Mouse (Mus musculus) frontal cortex, postnatal 10 days (tissue): Measurements from ENCODE around the gene F3.
"Not testable (repeated sequence)": the region's sequence is repeated elsewhere in the genome, so short reads cannot be mapped to it uniquely, and the experiment has no call there.

ENCODE experiments used
- DNase-seq, 2 experiments: peaks; one replicate each; pipeline ENCODE4 v3.0.0; 2022; ENCODE audit warnings: low spot score in 2 of 2, mixed read lengths in 1 of 2

The F3 gene

GRCm38 (mm10) chr3:121738742-121739342, 15.5 kb downstream of the F3 start:
- DNase-seq, result no peak

GRCm38 (mm10) chr3:121739489-121740213, 16.3 kb downstream of the F3 start:
- DNase-seq, result no peak

- DNase-seq, result not testable (repeated sequence)
These were observed 18.0 kb downstream of the F3 start for GRCm38 (mm10) chr3:121741186-121741848.

DNA sequence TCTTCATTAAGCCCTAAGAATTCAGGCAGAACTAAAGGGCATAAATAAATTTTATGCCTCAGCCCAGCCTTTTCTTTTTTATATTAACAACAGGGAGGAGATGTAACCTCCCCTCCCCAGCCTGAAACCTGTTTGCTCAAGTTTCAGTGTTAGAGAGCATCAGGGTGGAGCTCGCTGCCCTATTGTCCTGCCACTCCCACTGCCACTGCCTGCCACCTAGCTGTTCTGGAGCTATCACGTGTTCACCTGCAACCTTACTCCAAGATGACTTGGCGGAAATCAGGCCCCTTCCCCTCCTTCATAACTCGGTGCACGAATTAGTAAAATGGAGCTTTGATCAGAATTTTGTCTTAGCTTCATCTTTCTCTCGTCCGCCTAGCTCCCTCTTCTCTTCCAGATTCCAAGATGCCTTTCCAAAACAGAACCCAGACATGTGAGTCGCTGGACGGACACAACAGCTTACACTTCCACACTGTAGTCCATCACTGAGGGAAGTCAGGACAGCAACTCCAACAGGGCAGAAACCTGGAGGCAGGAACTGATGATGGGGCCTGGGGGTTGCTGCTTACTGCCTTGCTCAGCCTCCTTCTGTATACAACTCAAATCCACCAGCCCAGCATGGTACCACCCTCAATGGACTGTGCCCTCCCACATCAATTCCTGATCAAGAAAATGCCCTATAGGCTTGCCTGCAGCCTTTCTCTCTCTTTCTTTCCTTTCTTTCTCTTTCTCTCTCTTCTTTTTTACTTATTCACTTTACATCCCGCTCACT, 31.2 kb downstream of the F3 start:
- DNase-seq, result not testable (repeated sequence)

- no peak for DNase-seq
These were observed 31.8 kb downstream of the F3 start for GRCm38 (mm10) chr3:121755152-121755551.

DNA sequence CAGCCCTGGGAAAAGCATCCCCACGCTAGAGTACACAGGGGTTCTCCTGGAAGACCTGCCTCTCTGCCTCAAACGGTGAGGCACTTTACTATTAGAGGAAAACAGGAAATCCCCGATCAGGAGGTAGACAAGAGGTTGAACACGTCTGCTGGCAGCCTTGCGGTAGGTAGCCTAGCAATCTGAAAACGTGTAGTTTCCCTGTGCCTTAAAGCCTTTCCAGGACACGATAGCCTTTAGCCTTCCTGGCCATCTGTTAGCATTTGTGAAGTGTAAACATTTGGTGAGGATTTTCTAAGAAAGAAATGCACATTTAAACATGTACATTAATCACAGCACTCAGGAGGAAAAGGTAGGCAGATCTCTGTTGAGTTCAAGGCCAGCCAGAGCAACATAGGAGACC, 35.0 kb downstream of the F3 start:
- no peak for DNase-seq

DNA sequence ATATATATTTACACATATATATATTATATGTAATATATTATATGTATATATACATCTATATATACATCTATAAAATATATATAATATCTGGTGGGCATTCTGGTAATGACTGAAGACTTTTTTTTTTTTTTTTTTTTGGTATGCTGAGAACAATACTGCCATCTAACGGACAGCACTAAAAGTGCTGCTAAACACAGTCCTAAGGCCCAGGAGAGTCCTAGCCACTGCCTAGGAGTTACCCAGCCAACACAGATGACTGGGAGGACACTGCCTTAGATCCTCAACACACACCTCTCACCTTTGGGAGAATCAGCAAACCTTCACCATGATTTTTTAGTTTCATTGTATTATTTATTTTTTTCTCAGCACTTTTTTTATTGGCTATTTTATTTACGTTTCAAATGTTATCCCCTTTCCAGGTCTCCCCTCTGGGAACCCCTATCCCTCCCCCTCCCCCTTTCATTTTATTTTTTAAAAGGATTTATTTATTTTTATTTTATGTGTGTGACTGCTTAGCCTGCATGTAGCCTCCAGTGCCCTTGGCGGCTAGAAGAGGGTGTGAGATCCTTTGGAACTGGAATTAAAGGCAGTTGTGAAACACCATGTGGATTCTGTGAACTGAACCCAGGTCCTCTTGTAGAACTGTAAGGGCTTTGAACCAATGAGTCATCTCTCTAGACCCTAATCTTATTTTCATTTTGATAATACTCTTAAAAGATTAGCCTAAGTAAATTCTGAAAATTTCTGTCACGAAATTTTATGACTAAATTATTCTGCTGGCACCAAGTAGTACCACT, 38.9 kb downstream of the F3 start:
- DNase-seq, result no peak

DNA sequence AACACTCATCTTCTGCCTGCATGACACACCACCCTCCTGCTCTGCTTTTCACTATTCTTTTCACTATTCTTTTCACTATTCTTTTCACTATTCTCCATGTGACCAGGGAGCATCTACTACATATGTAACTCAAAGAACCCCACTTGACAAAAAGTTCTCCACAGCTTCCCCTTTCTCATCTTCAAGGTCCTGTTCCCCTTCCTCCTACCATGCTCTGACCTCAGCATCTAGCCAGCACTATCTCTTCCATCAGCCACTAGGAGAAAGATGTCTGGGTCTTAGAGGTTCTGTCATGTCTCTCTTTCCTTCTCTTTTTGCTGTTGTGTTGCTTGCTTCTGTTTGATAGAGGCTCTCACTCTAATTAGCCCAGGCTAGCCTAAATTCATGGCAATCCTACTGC, 42.7 kb downstream of the F3 start:
- DNase-seq, result no peak

DNA sequence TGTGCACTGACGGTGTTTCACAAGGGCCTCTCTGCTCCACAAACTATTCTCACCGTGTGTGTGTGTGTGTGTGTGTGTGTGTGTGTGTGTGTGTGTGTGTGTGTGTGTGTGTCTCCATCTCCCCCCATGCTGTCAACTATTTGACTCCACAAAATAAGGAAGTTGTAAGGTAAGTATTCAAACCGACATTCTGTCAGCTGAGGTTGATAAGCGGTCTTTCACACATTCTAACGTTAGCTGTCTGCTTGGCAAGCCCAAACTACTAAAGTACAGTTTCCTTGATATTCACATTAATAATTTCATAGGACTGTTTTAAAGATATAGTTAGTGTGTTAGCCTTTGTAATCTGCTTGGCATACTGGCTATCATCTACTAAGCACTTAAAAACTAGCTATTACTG, 43.5 kb downstream of the F3 start:
- DNase-seq, result no peak

GRCm38 (mm10) chr3:121768770-121769169, 45.4 kb downstream of the F3 start:
- no peak for DNase-seq

GRCm38 (mm10) chr3:121773336-121773735, 50.0 kb downstream of the F3 start:
- not testable (repeated sequence) for DNase-seq

- peak; percentile 64 to 72 for DNase-seq
These were observed 54.6 kb downstream of the F3 start for GRCm38 (mm10) chr3:121777943-121778342.

DNA sequence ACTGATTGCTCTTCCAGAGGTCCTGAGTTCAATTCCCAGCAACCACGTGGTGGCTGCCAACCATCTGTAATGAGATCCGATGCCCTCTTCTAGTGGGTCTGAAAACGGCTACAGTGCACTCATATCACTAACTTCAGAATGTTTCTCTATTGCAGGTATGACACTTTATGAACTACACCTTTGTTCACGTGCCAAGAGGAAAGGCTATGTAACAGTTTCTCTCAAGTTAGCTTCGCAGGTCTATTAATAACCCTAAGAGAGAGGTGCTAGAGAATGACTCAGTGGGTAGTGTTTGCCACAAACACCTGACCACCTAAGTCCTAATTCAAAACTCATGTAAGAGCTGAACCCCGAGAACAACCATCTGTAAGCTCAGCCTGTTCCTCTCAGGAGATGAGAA, 59.7 kb downstream of the F3 start:
- no peak for DNase-seq
